Mouse (Mus musculus) spleen, postnatal 36 days (tissue): ENCODE measurements around the gene Nav2.

Experiments used
- DNase-seq, 2 experiments: peaks; one replicate each; pipeline ENCODE4 v3.0.0; 2022; ENCODE audit warnings: low spot score in 2 of 2, mixed read lengths in 1 of 2

The Nav2 gene

GRCm38 (mm10) chr7:49158641-49159381, 250.3 kb downstream of the Nav2 start:
- DNase-seq, result no peak

- DNase-seq, result no peak
These were observed 251.4 kb downstream of the Nav2 start for GRCm38 (mm10) chr7:49159646-49160555.

DNA sequence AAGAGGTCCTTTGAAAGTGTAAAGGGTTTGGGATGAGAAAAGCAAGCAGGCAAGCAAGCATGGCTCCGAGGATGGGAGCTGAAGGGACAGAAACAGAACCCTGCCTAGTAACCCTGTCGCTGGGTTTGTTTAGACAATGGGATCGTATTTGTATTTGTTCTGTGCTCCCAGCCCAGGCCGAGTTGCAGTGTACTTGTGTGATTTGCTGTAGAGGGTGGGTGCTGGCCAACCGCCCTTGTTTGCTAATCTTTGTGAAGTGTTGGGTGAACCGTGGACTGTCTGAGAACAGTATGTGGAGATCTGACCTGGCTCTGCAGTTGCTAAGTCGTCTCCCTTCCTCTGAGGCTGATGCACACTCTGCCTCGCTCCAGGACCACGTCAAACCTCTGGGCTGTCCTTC, 253.6 kb downstream of the Nav2 start:
- no peak for DNase-seq

DNA sequence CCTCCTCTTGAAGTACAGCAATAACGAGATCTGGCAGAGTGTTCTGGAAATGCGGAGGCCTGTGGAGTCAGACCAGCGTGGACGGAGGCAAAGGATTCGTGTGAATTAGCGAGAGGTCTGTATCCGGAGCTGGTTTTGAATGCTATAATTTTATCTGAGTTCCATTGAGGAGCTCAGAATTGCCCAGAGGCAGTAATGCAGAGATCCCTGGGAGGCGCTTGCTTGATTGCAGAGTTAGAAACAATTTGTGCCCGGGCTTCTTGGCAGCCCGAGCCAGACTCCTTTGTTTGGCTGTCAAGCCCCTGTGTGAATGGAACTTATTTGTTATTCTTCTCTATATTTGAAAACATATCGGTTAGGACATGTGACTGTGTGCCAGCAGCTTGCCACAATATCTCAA, 255.3 kb downstream of the Nav2 start:
- DNase-seq, result no peak

DNA sequence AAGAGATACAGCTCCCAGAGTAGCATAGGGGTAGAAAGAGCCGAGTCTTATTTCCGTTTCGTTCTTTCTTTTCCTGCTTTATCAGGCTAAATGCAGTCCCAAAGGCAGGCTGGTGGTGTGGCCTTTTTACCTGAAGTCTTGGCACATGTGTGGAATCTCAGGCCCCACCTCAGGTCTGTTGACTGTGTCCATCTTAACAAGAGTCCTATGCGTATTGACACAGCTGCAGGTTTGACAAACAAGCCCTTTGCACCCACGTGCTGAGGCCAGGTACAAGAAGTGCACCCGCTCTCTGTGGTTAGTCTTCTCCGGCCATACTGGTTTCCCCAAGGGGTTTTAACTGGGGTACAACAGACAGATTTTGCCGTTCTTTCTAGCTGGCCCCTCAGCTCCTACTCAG, 256.4 kb downstream of the Nav2 start:
- DNase-seq, result no peak

GRCm38 (mm10) chr7:49172926-49173325, 264.4 kb downstream of the Nav2 start:
- no peak for DNase-seq

- DNase-seq, result no peak
These were observed 267.4 kb downstream of the Nav2 start for GRCm38 (mm10) chr7:49175784-49176409.

DNA sequence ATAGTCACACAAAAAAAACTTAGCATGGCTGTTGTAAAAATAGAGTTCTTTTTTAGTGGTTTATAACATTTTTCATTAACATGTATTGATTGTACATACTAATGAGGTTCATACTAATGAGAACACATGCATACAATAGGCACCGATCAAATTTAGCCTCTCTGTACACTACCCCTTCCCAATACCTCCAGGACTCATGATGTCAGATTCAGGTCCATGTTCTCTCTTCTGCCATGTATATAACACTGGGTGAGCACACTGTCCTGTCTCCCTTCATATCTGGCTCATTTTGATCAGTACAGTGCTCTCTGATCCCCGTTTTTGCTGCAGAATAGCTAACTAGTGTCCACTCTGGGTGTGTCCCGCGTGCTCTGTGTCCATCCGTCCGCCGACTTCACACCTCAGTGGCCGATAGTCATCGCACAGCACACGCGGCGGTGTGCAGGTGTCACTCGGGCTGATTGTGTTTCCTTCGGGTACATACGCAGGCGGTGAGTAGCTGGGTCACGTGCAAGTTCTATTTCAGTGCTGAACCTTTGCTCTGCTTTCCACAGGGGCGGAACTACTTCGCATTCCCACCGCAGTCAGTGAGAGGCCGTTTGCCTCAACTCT, 268.2 kb downstream of the Nav2 start:
- DNase-seq, result no peak

DNA sequence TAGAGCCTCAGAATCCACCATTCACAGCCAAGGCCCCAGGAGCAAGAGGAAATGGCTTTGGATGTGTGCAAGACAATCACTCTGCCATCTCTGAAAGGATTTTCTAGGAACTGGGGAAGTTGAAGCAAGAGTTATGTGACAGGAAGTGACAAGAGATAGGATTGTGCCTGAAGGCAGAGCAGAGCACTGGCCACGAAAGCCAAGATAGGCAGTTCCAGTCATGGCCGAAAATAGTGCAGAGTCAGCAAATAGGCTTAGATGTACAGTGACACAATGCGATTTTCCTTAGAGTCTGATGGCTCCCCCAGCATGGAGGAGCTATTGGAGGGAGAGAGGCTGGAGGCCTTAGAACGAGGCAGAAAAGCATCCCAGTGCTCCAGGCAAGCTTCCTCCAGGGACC, 269.7 kb downstream of the Nav2 start:
- DNase-seq, result no peak

GRCm38 (mm10) chr7:49181010-49181409, 272.5 kb downstream of the Nav2 start:
- DNase-seq, result no peak

- no peak for DNase-seq
These were observed 273.9 kb downstream of the Nav2 start for GRCm38 (mm10) chr7:49182427-49182826.

- no peak for DNase-seq
These were observed 275.2 kb downstream of the Nav2 start for GRCm38 (mm10) chr7:49183696-49184095.

DNA sequence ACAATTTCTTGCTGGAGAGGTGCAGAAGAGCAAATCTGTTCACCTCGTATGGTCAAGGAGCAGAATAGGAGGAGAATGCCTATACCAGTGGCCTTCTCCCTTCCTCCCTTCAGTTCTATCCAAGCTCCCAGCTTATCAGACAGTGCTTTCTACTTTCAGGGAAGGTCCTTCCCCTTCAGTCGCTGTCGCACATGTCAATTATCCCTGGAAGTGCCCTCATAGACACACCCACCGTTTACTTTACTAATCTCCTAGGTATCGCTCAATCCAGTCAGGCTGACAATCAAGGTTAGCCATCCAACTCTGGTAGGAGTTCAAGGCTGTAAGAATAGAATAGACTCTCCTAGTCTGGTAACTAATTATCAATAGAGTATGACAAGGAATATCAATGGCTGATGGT, 277.5 kb downstream of the Nav2 start:
- DNase-seq, result no peak

DNA sequence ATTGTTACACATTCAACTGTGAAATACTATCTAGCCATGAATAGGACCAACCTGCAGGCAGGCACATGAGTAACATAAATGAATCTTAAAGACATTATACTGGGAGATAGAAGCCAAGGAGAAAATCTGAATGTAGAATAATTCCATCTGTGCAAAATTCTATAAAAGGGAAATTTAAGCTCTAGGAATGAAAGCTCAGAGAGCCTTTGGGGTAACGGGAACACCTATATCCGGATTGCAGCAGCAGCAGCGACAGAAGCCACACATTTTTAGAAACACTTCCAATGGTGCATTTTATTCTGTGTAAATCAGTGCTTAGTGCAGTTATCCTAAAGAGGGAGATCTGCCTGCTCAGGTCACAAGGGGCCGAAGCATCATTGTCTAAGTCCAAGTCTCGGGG, 280.8 kb downstream of the Nav2 start:
- DNase-seq, result no peak

DNA sequence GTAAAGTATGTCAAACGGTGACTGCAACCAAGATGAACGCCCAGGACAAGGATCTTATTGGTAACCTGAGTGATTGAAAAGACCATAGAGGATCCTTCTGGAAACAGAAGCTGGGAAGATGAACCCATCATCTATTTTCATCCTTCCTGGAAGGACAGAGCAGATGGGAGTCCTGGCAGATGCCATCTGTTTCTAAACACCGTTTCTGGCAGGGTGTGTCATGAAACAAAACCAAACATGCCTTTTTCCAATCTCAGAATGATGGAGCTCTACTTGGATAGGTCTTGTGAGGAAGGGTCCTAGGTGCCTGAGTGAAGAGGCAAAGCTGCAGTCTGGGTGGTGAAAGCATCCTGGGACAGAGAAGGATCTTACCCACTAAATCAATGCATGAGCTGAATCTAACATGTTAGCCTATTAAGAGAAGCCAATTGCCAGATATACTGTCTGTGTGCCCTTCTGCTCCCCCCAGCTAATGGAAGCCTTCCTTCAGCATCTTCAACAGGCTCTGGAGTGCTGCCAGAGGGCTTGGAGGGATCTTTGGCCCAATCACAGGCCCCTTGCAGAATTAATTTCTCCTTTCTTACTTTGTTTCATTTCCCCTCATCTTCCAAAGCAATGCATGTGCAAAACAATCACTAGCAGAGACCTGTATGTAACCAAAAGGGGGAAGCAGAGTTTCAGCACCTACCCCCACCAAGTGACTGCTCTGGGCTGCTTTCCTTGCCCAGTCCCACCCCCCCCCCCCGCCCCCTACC, 281.9 kb downstream of the Nav2 start:
- no peak for DNase-seq

GRCm38 (mm10) chr7:49191081-49191678, 282.7 kb downstream of the Nav2 start:
- DNase-seq, result no peak

DNA sequence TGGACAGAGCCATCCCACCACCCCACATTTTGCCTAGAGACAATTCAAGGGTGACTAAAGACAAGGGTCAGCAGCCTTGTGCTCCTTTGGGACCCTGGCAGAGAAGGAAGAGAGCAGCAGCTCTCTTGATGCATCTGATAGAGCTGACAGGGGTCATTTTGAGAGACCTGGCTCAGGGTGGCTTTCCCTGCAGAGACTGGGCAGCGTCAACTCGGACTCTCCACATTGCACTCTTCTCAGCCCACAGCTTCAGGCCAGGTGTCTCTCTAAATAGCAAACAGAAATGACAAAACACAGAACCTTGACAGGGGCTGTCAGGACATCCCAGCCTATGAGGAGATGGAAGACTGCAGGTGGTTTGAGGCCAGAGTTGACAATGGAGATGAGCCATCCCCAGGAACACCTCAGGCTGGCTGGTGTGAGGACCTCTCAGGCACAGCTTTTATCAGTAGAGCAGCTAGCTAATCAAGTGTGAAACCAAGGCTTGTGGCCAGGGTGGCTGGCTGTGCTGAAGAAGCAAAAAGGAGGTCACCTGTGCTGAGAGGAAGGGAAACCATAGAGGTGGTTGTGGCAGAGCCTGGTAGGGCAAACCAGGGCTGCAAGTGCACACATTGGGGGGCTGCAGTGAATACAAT, 283.7 kb downstream of the Nav2 start:
- no peak for DNase-seq

DNA sequence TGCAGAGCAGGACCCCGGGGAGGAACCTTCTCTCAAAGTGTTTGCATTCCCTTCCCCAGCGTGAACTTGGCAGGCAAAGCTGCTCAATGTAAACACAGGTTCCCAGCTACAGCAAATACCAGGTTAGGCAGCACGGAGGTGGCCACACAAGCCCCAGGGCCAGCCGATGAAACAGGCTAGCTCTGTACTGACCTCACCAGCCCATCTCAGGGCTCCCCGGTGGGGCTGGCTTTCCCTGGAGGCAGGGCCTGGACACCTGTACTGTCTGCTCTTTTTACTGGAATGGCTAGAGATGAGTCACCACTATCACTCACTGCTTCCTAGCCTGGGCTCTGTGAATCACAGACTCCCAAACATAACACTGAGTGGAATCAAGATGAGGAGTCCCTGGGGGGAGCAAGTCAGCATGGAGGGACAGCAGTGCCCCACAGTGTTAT, 287.2 kb downstream of the Nav2 start:
- no peak for DNase-seq

DNA sequence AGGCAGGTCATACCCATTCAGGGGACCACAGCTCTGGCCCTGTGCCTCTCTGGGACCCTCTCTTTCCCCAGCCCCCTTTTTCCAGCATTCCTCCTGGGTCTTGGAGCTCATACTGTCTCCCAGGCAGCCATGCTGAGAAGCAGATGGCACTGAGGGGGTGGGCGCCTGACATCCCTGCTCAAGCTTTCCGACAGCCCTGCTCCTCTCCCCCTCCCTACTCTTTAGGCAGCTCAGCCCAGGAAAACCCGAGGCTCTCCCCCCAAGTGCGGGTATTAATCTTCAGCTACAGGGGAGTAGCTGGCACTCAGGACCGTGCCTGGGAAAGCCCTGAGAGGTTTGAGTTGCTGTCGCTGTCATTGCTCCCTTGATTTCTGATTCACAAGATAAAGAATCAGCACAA, 290.9 kb downstream of the Nav2 start:
- DNase-seq, result no peak

DNA sequence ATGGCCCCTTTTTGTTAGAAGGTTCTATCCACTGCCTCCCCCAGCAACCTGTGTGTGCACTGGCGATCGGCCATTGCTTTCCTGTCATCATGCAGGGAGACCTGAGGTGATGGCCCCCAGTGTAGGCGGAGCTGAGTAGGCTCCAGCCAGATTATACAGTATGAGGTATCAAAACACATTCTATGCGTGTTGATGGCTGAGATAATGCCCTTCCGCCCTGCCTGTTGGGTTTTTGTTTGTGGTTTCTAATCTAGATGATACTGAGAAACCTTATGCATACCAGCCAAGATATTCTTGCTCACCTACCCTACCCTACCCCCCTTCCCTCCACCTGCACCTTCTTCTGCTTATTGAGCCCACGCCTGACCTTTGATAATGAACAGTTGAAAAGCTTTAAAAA, 291.8 kb downstream of the Nav2 start:
- no peak for DNase-seq
